Mouse (Mus musculus) cerebellum, adult 11 months (tissue): ENCODE measurements around the gene Tent5c.
"Not testable (repeated sequence)": the region's sequence is repeated elsewhere in the genome, so short reads cannot be mapped to it uniquely, and the experiment has no call there.

Experiments used
- DNase-seq: peaks from one replicate; pipeline ENCODE4 v3.0.0; 2022

Gene Tent5c

GRCm38 (mm10) chr3:100436756-100437155 is 52.4 kb downstream of the Tent5c start:
- no peak for DNase-seq

- no peak for DNase-seq
Measured at GRCm38 (mm10) chr3:100431705-100432104, 57.4 kb downstream of the Tent5c start.

- DNase-seq: no peak
Measured at GRCm38 (mm10) chr3:100430731-100431130, 58.4 kb downstream of the Tent5c start.

- no peak for DNase-seq
Measured at GRCm38 (mm10) chr3:100430101-100430500, 59.0 kb downstream of the Tent5c start.

GRCm38 (mm10) chr3:100429667-100430066 is 59.5 kb downstream of the Tent5c start:
- DNase-seq: no peak

GRCm38 (mm10) chr3:100427548-100427947 is 61.6 kb downstream of the Tent5c start:
- DNase-seq: no peak

- DNase-seq: peak; percentile 8
Measured at GRCm38 (mm10) chr3:100422392-100423167, 66.5 kb downstream of the Tent5c start.

GRCm38 (mm10) chr3:100421354-100421753 is 67.8 kb downstream of the Tent5c start:
- no peak for DNase-seq

GRCm38 (mm10) chr3:100420691-100421056 is 68.5 kb downstream of the Tent5c start:
- no peak for DNase-seq

- no peak for DNase-seq
Measured at GRCm38 (mm10) chr3:100419962-100420690, 69.0 kb downstream of the Tent5c start.

- no peak for DNase-seq
Measured at GRCm38 (mm10) chr3:100418387-100418786, 70.7 kb downstream of the Tent5c start.

GRCm38 (mm10) chr3:100417772-100418311 is 71.3 kb downstream of the Tent5c start:
- no peak for DNase-seq

- DNase-seq: no peak
Measured at GRCm38 (mm10) chr3:100415671-100416070, 73.5 kb downstream of the Tent5c start.

GRCm38 (mm10) chr3:100413586-100413985 is 75.5 kb downstream of the Tent5c start:
- DNase-seq: not testable (repeated sequence)

GRCm38 (mm10) chr3:100411945-100412344 is 77.2 kb downstream of the Tent5c start:
- DNase-seq: no peak

GRCm38 (mm10) chr3:100409280-100409679 is 79.8 kb downstream of the Tent5c start:
- no peak for DNase-seq

GRCm38 (mm10) chr3:100408351-100409043 is 80.6 kb downstream of the Tent5c start:
- no peak for DNase-seq

- DNase-seq: no peak
Measured at GRCm38 (mm10) chr3:100402656-100403055, 86.5 kb downstream of the Tent5c start.
